Mouse (Mus musculus): ENCODE data around the gene Bpnt1. TPM values are rescaled to one million over a fixed set of nuclear protein-coding genes. Genes with fewer than 3 reads are reported as not detected.

The Bpnt1 gene
- 10 to 100 TPM; 22.1 to 26.6 TPM for total RNA-seq (2023)

DNA sequence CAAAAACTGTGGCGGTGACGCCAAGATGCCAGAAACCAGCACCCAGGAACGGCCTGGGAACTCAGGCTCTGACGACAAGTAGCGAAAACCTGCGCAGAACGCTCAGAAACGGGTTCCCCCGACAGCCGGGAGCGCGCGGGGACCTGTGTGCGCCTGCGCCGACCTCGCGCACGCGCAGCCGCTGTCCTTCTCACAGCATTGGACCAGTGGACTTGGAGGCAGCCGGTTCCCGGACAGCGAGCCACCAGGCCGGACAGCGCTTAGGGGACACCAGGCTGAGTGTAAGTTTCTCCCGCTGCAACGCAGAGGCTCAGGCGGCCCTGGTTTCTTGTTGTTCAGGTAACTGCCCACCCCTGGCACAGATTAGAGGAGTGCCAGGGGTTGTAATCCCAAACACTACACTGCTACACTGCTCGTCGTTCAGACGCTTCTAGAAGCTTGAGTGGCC is at the start of gene Bpnt1:
Gene Bpnt1, plus strand, starts transcription at position 167 of the 448 bp plus-strand sequence.

DNA sequence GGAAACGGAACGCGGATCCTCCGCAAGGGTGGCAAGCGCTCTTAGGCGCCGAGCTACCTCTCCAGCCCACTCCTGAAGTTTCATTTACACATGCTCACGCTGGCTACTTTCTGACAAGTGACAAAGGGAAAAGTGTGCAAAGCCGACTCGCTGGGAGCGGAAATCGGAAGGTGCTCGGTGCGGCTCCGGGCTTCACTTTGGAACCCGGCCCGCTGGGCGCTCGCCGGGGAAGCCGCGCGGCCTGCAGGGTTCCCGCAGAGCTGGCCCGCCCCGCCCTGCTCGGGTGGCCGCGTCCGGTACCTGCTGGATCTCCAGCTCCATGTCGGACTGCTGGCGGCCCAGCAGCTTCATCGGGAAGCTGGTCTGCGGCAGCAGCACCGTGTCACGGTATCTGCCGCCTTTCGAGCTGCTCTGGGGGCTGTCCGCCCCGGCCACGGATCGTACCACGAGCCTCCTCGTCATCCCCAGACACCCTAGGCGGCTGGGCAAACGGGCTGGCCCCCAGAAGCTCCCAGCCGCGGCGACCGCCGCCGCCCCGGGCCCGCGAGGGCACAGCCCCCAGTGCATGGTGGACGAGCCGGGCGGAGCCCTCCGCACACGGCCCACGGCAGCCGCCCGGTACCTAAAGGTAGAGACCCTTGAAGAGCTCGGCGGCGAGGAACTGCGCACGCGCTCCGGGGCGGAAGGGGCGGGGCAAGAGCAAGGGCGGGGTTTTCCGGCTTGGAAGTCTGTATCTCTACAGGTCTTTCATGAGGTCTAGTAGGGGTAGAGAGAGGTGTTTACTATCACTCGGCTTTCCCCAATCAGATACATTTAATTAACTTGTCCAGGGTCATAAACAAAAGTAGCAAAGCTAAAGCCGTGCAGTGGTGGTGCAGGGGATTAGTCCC is 3.0 kb upstream of the Bpnt1 start, which contains the start of gene Iars2:
Gene Iars2, minus strand, starts transcription at position 676 of the 890 bp plus-strand sequence.

GRCm38 (mm10) chr1:185362677-185363520 is 30.9 kb downstream of the Bpnt1 start, which contains the start of gene Eprs:
Gene Eprs (plus strand): TSS chr1:185363044.

Other genes with a start within 250 kb of the Bpnt1 start
- 10 to 100 TPM; 67.4 to 67.9 TPM for gene Rab3gap2, start 128.0 kb upstream of the Bpnt1 start, total RNA-seq (2023)
- 10 to 100 TPM; 31.3 to 35.7 TPM for gene Iars2, start 2.8 kb upstream of the Bpnt1 start, total RNA-seq (2023)
- gene Eprs, start 30.9 kb downstream of the Bpnt1 start, total RNA-seq (2023): 100 to 1,000 TPM; 110 to 119 TPM
- gene Slc30a10, start 122.7 kb downstream of the Bpnt1 start, total RNA-seq (2023): not detected

Data from B cell, adult 67 days (primary cell).